Comparison of ENCODE assay signal across 14 mouse cellular contexts in genomic region chr8:125413001-125413909, GRCm38 (mm10).
A peak's percentile ranks its signal among the peaks of the same experiment; 100 is the strongest.
DNase-seq lines count a peak whose midpoint lies in the region; ATAC-seq lines count a peak whose summit lies in the region.
"Had no signal": no experiment of that assay in that cellular context is flagged by ENCODE, and none has a peak within 500 bp of the region (broad histone marks: within the 10 kb centered on the region; RNA-seq: fewer than 3 reads in every experiment).

No protein-coding gene starts in this region.

- no peak overlapping the region for H3K9ac ChIP-seq in hindbrain, embryonic 14.5 days
- H3K9ac ChIP-seq: forebrain, embryonic 15.5 days; liver, embryonic 13.5 days had no signal

- no peak for DNase-seq in hindbrain, embryonic 10.5 days (ENCODE audit: low spot score)
- no peak for DNase-seq in hindbrain, embryonic 14.5 days (ENCODE audit: low spot score)
- DNase-seq in thymus, postnatal 0 days (ENCODE audit: low spot score), result peak; percentile 54
- DNase-seq in thymus, postnatal 4 days, result no peak
- DNase-seq in limb, embryonic 10.5 days (ENCODE audit: low spot score), result no peak
- DNase-seq in yolk sac, embryonic 10.5 days (ENCODE audit: low spot score), result peak; percentile 22
- DNase-seq in layer of hippocampus, adult 9-11 months, result no peak
- no peak for DNase-seq in layer of hippocampus, adult 18-20 months (ENCODE audit: low spot score in 2 of 2)
- DNase-seq: cerebellum, postnatal 36 days; kidney, adult 11 months; liver, embryonic 13.5 days; right cerebral cortex, postnatal 14 days had no signal

- ATAC-seq in hindbrain, embryonic 14.5 days (ENCODE audit: low FRiP score), result no peak
- ATAC-seq: forebrain, embryonic 15.5 days had no signal

- peak overlapping the region; percentile 76 for H3K27ac ChIP-seq in hindbrain, embryonic 10.5 days
- H3K27ac ChIP-seq in hindbrain, embryonic 14.5 days, result no peak overlapping the region; the same call in 1 of the 2 replicates
- H3K27ac ChIP-seq in limb, embryonic 10.5 days, result peak overlapping the region; percentile 58
- H3K27ac ChIP-seq: forebrain, embryonic 15.5 days; liver, embryonic 13.5 days; macrophage had no signal

- 30% methylated on average over 13 of the region's 13 CpGs for WGBS in hindbrain, embryonic 10.5 days
- 27% methylated on average over 13 of the region's 13 CpGs for WGBS in hindbrain, embryonic 14.5 days
- 26% methylated on average over 13 of the region's 13 CpGs for WGBS in limb, embryonic 10.5 days

- no peaks in the 10 kb centered on the region for H3K27me3 ChIP-seq in hindbrain, embryonic 10.5 days (ENCODE audit: insufficient read depth, poor library complexity, severe bottlenecking)
- H3K27me3 ChIP-seq in hindbrain, embryonic 14.5 days (ENCODE audit: control insufficient read depth, insufficient read depth, low read length), result no peaks in the 10 kb centered on the region
- H3K27me3 ChIP-seq in limb, embryonic 10.5 days (ENCODE audit: low read depth, poor library complexity, severe bottlenecking), result no peaks in the 10 kb centered on the region
- H3K27me3 ChIP-seq: forebrain, embryonic 15.5 days; liver, embryonic 13.5 days had no signal

- H3K4me2 ChIP-seq in hindbrain, embryonic 14.5 days (replicated peaks), result no peak overlapping the region
- H3K4me2 ChIP-seq: forebrain, embryonic 15.5 days; liver, embryonic 13.5 days had no signal

- H3K4me3 ChIP-seq in hindbrain, embryonic 10.5 days, result no peak overlapping the region
- H3K4me3 ChIP-seq in hindbrain, embryonic 14.5 days (replicated peaks; ENCODE audit: low read length), result no peak overlapping the region
- peak overlapping the region; percentile 1; the same call in 1 of the 2 replicates for H3K4me3 ChIP-seq in limb, embryonic 10.5 days
- H3K4me3 ChIP-seq: forebrain, embryonic 15.5 days; liver, embryonic 13.5 days had no signal

- peaks cover 14% of the 10 kb centered on the region; the same call in 1 of the 2 replicates for H3K36me3 ChIP-seq in hindbrain, embryonic 10.5 days
- H3K36me3 ChIP-seq in hindbrain, embryonic 14.5 days (replicated peaks; ENCODE audit: control insufficient read depth, insufficient read depth), result peaks cover 6% of the 10 kb centered on the region; the same call in 1 of the 2 replicates
- 0 out of 2 replicates have a peak, but pooled peaks cover 3% of the 10 kb centered on the region for H3K36me3 ChIP-seq in limb, embryonic 10.5 days
- H3K36me3 ChIP-seq: liver, embryonic 13.5 days had no signal

- peaks cover 31% of the 10 kb centered on the region for H3K4me1 ChIP-seq in hindbrain, embryonic 10.5 days (replicated peaks)
- H3K4me1 ChIP-seq in hindbrain, embryonic 14.5 days (replicated peaks; ENCODE audit: control insufficient read depth, insufficient read depth, low read length), result peaks cover 10% of the 10 kb centered on the region; the same call in 1 of the 2 replicates
- peaks cover 59% of the 10 kb centered on the region for H3K4me1 ChIP-seq in limb, embryonic 10.5 days
- H3K4me1 ChIP-seq: liver, embryonic 13.5 days had no signal

- H3K9me3 ChIP-seq in hindbrain, embryonic 10.5 days, result no peaks in the 10 kb centered on the region
- H3K9me3 ChIP-seq in hindbrain, embryonic 14.5 days (ENCODE audit: control insufficient read depth, low read length), result no peaks in the 10 kb centered on the region
- H3K9me3 ChIP-seq in limb, embryonic 10.5 days (replicated peaks), result no peaks in the 10 kb centered on the region
- H3K9me3 ChIP-seq: forebrain, embryonic 15.5 days; liver, embryonic 13.5 days had no signal

Comparison
In these comparisons a context has a peak if more than half of its experiments do, and no peak if none do; other contexts are left out.
1. DNase-seq: peak in thymus, postnatal 0 days (single experiment) and yolk sac, embryonic 10.5 days (single experiment); none in hindbrain, embryonic 10.5 days (single experiment), hindbrain, embryonic 14.5 days (single experiment), thymus, postnatal 4 days (single experiment), limb, embryonic 10.5 days (single experiment), layer of hippocampus, adult 9-11 months (single experiment) and layer of hippocampus, adult 18-20 months (0 of 2).